Mouse (Mus musculus): Measurements from ENCODE around the gene Dkk2. TPM values are rescaled to one million over a fixed set of nuclear protein-coding genes. Genes with fewer than 3 reads are reported as not detected.

Dkk2 gene
- polyA plus RNA-seq, 1 experiment from 2014 or later: 14.1 TPM

- no peak for DNase-seq (ENCODE audit: low spot score)
- Histone ChIP-seq H3K4me1 (replicated peaks; ENCODE audit: control insufficient read depth, insufficient read depth, low read length) (no peaks in the 10 kb centered on the region), H3K9ac (ENCODE audit: low read length) (no peak overlapping the region), H3K27ac (ENCODE audit: low read depth, low read length) (no peak overlapping the region), H3K27me3 (ENCODE audit: control insufficient read depth, insufficient read depth, low read length) (no peaks in the 10 kb centered on the region), H3K36me3 (ENCODE audit: control insufficient read depth, insufficient read depth, low read length) (no peaks in the 10 kb centered on the region), H3K9me3 (ENCODE audit: control insufficient read depth, low read length) (no peaks in the 10 kb centered on the region), H3K4me2 (ENCODE audit: low read depth, low read length, severe bottlenecking) (no peak overlapping the region), H3K4me3 (ENCODE audit: low read depth, low read length) (no peak overlapping the region)
- 44% methylated on average over 2 of the region's 2 CpGs for WGBS
- no peak for ATAC-seq (replicated peaks; ENCODE audit: low FRiP score)
These were observed 14.1 kb upstream of the Dkk2 start for GRCm38 (mm10) chr3:132070949-132071348.

GRCm38 (mm10) chr3:132084018-132084417 lies 1.1 kb upstream of the Dkk2 start:
- ATAC-seq (replicated peaks; ENCODE audit: low FRiP score) (peak; percentile 77), DNase-seq (ENCODE audit: low spot score) (peak; percentile 85)
- 3% methylated on average over 13 of the region's 13 CpGs for WGBS
- H3K9me3 ChIP-seq (ENCODE audit: control insufficient read depth, low read length): no peaks in the 10 kb centered on the region
- peak overlapping the region; percentile 43 for H3K4me3 ChIP-seq (ENCODE audit: low read depth, low read length)
- H3K4me2 ChIP-seq (ENCODE audit: low read depth, low read length, severe bottlenecking): peak overlapping the region; percentile 93
- H3K9ac ChIP-seq (ENCODE audit: low read length): peak overlapping the region; percentile 32
- peaks cover 10% of the 10 kb centered on the region; the same call in 1 of the 2 replicates for H3K27me3 ChIP-seq (ENCODE audit: control insufficient read depth, insufficient read depth, low read length)
- H3K36me3 ChIP-seq (ENCODE audit: control insufficient read depth, insufficient read depth, low read length): no peaks in the 10 kb centered on the region
- peaks cover 10% of the 10 kb centered on the region; the same call in 1 of the 2 replicates for H3K4me1 ChIP-seq (replicated peaks; ENCODE audit: control insufficient read depth, insufficient read depth, low read length)
- no peak overlapping the region for H3K27ac ChIP-seq (ENCODE audit: low read depth, low read length)

GRCm38 (mm10) chr3:132084680-132085079 lies 412 bp upstream of the Dkk2 start:
- H3K9ac ChIP-seq (ENCODE audit: low read length): peak overlapping the region; percentile 32; the same call in 1 of the 2 replicates
- DNase-seq (ENCODE audit: low spot score) (no peak), ATAC-seq (replicated peaks; ENCODE audit: low FRiP score) (peak; percentile 23; the same call in 1 of the 2 replicates)

GRCm38 (mm10) chr3:132085823-132086350 lies 795 bp downstream of the Dkk2 start:
- peak overlapping the region; percentile 43 for H3K4me3 ChIP-seq (ENCODE audit: low read depth, low read length)
- DNase-seq (ENCODE audit: low spot score): peak; percentile 67
- peaks cover 10% of the 10 kb centered on the region; the same call in 1 of the 2 replicates for H3K27me3 ChIP-seq (ENCODE audit: control insufficient read depth, insufficient read depth, low read length)
- under 1% methylated on average over 23 of the region's 23 CpGs for WGBS
- H3K9ac ChIP-seq (ENCODE audit: low read length): peak overlapping the region; percentile 35
- H3K9me3 ChIP-seq (ENCODE audit: control insufficient read depth, low read length): no peaks in the 10 kb centered on the region
- peak overlapping the region; percentile 93 for H3K4me2 ChIP-seq (ENCODE audit: low read depth, low read length, severe bottlenecking)
- no peak overlapping the region for H3K27ac ChIP-seq (ENCODE audit: low read depth, low read length)
- ATAC-seq (replicated peaks; ENCODE audit: low FRiP score): 0 out of 2 replicates have a peak, but pooled peaks have one; percentile 3
- peaks cover 10% of the 10 kb centered on the region; the same call in 1 of the 2 replicates for H3K4me1 ChIP-seq (replicated peaks; ENCODE audit: control insufficient read depth, insufficient read depth, low read length)
- H3K36me3 ChIP-seq (ENCODE audit: control insufficient read depth, insufficient read depth, low read length): no peaks in the 10 kb centered on the region

More at GRCm38 (mm10) chr3:132084680-132085079, 412 bp upstream of the Dkk2 start:
- no peaks in the 10 kb centered on the region for H3K9me3 ChIP-seq (ENCODE audit: control insufficient read depth, low read length)
- H3K4me2 ChIP-seq (ENCODE audit: low read depth, low read length, severe bottlenecking): peak overlapping the region; percentile 93
- H3K27ac ChIP-seq (ENCODE audit: low read depth, low read length): no peak overlapping the region
- peaks cover 10% of the 10 kb centered on the region; the same call in 1 of the 2 replicates for H3K27me3 ChIP-seq (ENCODE audit: control insufficient read depth, insufficient read depth, low read length)
- peaks cover 10% of the 10 kb centered on the region; the same call in 1 of the 2 replicates for H3K4me1 ChIP-seq (replicated peaks; ENCODE audit: control insufficient read depth, insufficient read depth, low read length)
- 2% methylated on average over 8 of the region's 8 CpGs for WGBS
- H3K36me3 ChIP-seq (ENCODE audit: control insufficient read depth, insufficient read depth, low read length): no peaks in the 10 kb centered on the region
- peak overlapping the region; percentile 43 for H3K4me3 ChIP-seq (ENCODE audit: low read depth, low read length)

GRCm38 (mm10) chr3:132086461-132086860 lies 1.4 kb downstream of the Dkk2 start:
- DNase-seq (ENCODE audit: low spot score): no peak
- WGBS: 22% methylated on average over 5 of the region's 5 CpGs
- H3K4me1 ChIP-seq (replicated peaks; ENCODE audit: control insufficient read depth, insufficient read depth, low read length): peaks cover 10% of the 10 kb centered on the region; the same call in 1 of the 2 replicates
- peak overlapping the region; percentile 93 for H3K4me2 ChIP-seq (ENCODE audit: low read depth, low read length, severe bottlenecking)
- peaks cover 10% of the 10 kb centered on the region; the same call in 1 of the 2 replicates for H3K27me3 ChIP-seq (ENCODE audit: control insufficient read depth, insufficient read depth, low read length)
- no peaks in the 10 kb centered on the region for H3K9me3 ChIP-seq (ENCODE audit: control insufficient read depth, low read length)
- no peak for ATAC-seq (replicated peaks; ENCODE audit: low FRiP score)
- H3K27ac ChIP-seq (ENCODE audit: low read depth, low read length): no peak overlapping the region
- H3K9ac ChIP-seq (ENCODE audit: low read length): no peak overlapping the region
- H3K36me3 ChIP-seq (ENCODE audit: control insufficient read depth, insufficient read depth, low read length): no peaks in the 10 kb centered on the region
- peak overlapping the region; percentile 43 for H3K4me3 ChIP-seq (ENCODE audit: low read depth, low read length)

GRCm38 (mm10) chr3:132087011-132087486 lies 2.0 kb downstream of the Dkk2 start:
- peaks cover 10% of the 10 kb centered on the region; the same call in 1 of the 2 replicates for H3K4me1 ChIP-seq (replicated peaks; ENCODE audit: control insufficient read depth, insufficient read depth, low read length)

GRCm38 (mm10) chr3:132092983-132093382 lies 7.9 kb downstream of the Dkk2 start:
- no peaks in the 10 kb centered on the region for H3K9me3 ChIP-seq (ENCODE audit: control insufficient read depth, low read length)
- 94% methylated on average over 3 of the region's 3 CpGs for WGBS

More at GRCm38 (mm10) chr3:132087011-132087486, 2.0 kb downstream of the Dkk2 start:
- Histone ChIP-seq H3K27ac (ENCODE audit: low read depth, low read length) (no peak overlapping the region), H3K36me3 (ENCODE audit: control insufficient read depth, insufficient read depth, low read length) (no peaks in the 10 kb centered on the region), H3K4me2 (ENCODE audit: low read depth, low read length, severe bottlenecking) (peak overlapping the region; percentile 93), H3K4me3 (ENCODE audit: low read depth, low read length) (peak overlapping the region; percentile 37), H3K9ac (ENCODE audit: low read length) (peak overlapping the region; percentile 39; the same call in 1 of the 2 replicates), H3K27me3 (ENCODE audit: control insufficient read depth, insufficient read depth, low read length) (peaks cover 10% of the 10 kb centered on the region; the same call in 1 of the 2 replicates), H3K9me3 (ENCODE audit: control insufficient read depth, low read length) (no peaks in the 10 kb centered on the region)
- DNase-seq (ENCODE audit: low spot score) (peak; percentile 82), ATAC-seq (replicated peaks; ENCODE audit: low FRiP score) (peak; percentile 79)
- WGBS: under 1% methylated on average over 21 of the region's 21 CpGs

GRCm38 (mm10) chr3:132096296-132096695 lies 11.2 kb downstream of the Dkk2 start:
- ATAC-seq (replicated peaks; ENCODE audit: low FRiP score): no peak

More at GRCm38 (mm10) chr3:132092983-132093382, 7.9 kb downstream of the Dkk2 start:
- no peaks in the 10 kb centered on the region for H3K27me3 ChIP-seq (ENCODE audit: control insufficient read depth, insufficient read depth, low read length)
- no peak overlapping the region for H3K4me2 ChIP-seq (ENCODE audit: low read depth, low read length, severe bottlenecking)
- H3K27ac ChIP-seq (ENCODE audit: low read depth, low read length): no peak overlapping the region
- no peak for ATAC-seq (replicated peaks; ENCODE audit: low FRiP score)
- no peaks in the 10 kb centered on the region for H3K4me1 ChIP-seq (replicated peaks; ENCODE audit: control insufficient read depth, insufficient read depth, low read length)
- DNase-seq (ENCODE audit: low spot score): no peak
- H3K36me3 ChIP-seq (ENCODE audit: control insufficient read depth, insufficient read depth, low read length): no peaks in the 10 kb centered on the region
- H3K4me3 ChIP-seq (ENCODE audit: low read depth, low read length): no peak overlapping the region
- no peak overlapping the region for H3K9ac ChIP-seq (ENCODE audit: low read length)

More at GRCm38 (mm10) chr3:132096296-132096695, 11.2 kb downstream of the Dkk2 start:
- no peak overlapping the region for H3K4me3 ChIP-seq (ENCODE audit: low read depth, low read length)
- H3K9me3 ChIP-seq (ENCODE audit: control insufficient read depth, low read length): no peaks in the 10 kb centered on the region
- H3K4me2 ChIP-seq (ENCODE audit: low read depth, low read length, severe bottlenecking): no peak overlapping the region
- DNase-seq (ENCODE audit: low spot score): no peak
- H3K27me3 ChIP-seq (ENCODE audit: control insufficient read depth, insufficient read depth, low read length): no peaks in the 10 kb centered on the region
- no peak overlapping the region for H3K27ac ChIP-seq (ENCODE audit: low read depth, low read length)
- 83% methylated on average over 6 of the region's 6 CpGs for WGBS
- H3K9ac ChIP-seq (ENCODE audit: low read length): no peak overlapping the region
- no peaks in the 10 kb centered on the region for H3K36me3 ChIP-seq (ENCODE audit: control insufficient read depth, insufficient read depth, low read length)
- no peaks in the 10 kb centered on the region for H3K4me1 ChIP-seq (replicated peaks; ENCODE audit: control insufficient read depth, insufficient read depth, low read length)

Data from forebrain, embryonic 11.5 days (tissue).